Mouse (Mus musculus) embryonic facial prominence, embryonic 14.5 days (tissue): ENCODE measurements around the gene Gm38392. TPM values are rescaled to one million over a fixed set of nuclear protein-coding genes. Genes with fewer than 3 reads are reported as not detected.

Experiments used
- ATAC-seq: fragments of 200-750 bp; cut with Nextera tagmentation; 2 replicates; pipeline ENCODE4 v1.8.0; 2017; ENCODE audit warnings: low read depth, moderate number of reproducible peaks, moderate TSS enrichment
- DNase-seq: peaks from one replicate; pipeline ENCODE4 v3.0.0-alpha.2; 2015; ENCODE audit warnings: low spot score
- H3K27ac ChIP-seq: fragments of 300-500 bp; sonication (generic); replicated peaks from 2 replicates; pipeline ENCODE4 v1.5.1; 2014; ENCODE audit warnings: low read depth, mild to moderate bottlenecking, low read length, moderate library complexity
- H3K27me3 ChIP-seq: fragments of 300-500 bp; sonication (generic); replicated peaks from 2 replicates; pipeline ENCODE4 v1.6.1; 2014; ENCODE audit warnings: low read length; ENCODE audit not compliant: control insufficient read depth, insufficient read depth
- H3K36me3 ChIP-seq: fragments of 300-500 bp; sonication (generic); 2 replicates; pipeline ENCODE4 v1.6.1; 2014; ENCODE audit warnings: low read length, mixed read lengths; ENCODE audit not compliant: control insufficient read depth, insufficient read depth
- H3K4me1 ChIP-seq: fragments of 300-500 bp; sonication (generic); 2 replicates; pipeline ENCODE4 v1.6.1; 2014; ENCODE audit warnings: antibody characterized with exemption, low read length; ENCODE audit not compliant: control insufficient read depth, insufficient read depth
- H3K4me2 ChIP-seq: fragments of 300-500 bp; sonication (generic); 2 replicates; pipeline ENCODE4 v1.6.1; 2014; ENCODE audit warnings: low read depth, mild to moderate bottlenecking, low read length, moderate library complexity, mixed read lengths
- H3K4me3 ChIP-seq: fragments of 300-500 bp; sonication (generic); 2 replicates; pipeline ENCODE4 v1.5.1; 2014; ENCODE audit warnings: low read depth, mild to moderate bottlenecking, low read length
- H3K9ac ChIP-seq: fragments of 300-500 bp; sonication (generic); 2 replicates; pipeline ENCODE4 v1.6.1; 2014; ENCODE audit warnings: low read depth, mild to moderate bottlenecking, low read length, moderate library complexity, mixed read lengths
- H3K9me3 ChIP-seq: fragments of 300-500 bp; sonication (generic); 2 replicates; pipeline ENCODE4 v1.6.1; 2016; ENCODE audit warnings: low read length; ENCODE audit not compliant: control insufficient read depth
- WGBS: fragments of 180-500 bp; shearing (Covaris S2); extraction: QIAGEN DNeasy Blood & Tissue Kit; methylation state at CpG from one replicate; pipeline ENCODE4 v1.1.7; 2014; 5-methylcytosine and 5-hydroxymethylcytosine counted together
- microRNA-seq: library from miRNA; unstranded; fragments of <30 nt; microRNA quantifications from one replicate; pipeline ENCODE4, GENCODE M21; 2016; ENCODE audit warnings: borderline number of aligned reads
- polyA plus RNA-seq: library from polyadenylated mRNA; unstranded; fragments of >200 nt; fragmentation: Nextera tagmentation; extraction: Ambion mirVana; gene quantifications from 2 replicates; pipeline ENCODE4 v1.2.1, GENCODE M21; 2014

Gm38392 gene
- polyA plus RNA-seq, 1 experiment from 2014 or later, result not detected

- H3K27ac ChIP-seq, result no peak overlapping the region
- peak overlapping the region; percentile 32 for H3K4me3 ChIP-seq
- 2% methylated on average over 36 of the region's 61 CpGs for WGBS
- H3K27me3 ChIP-seq, result peaks cover 99% of the 10 kb centered on the region
- H3K4me2 ChIP-seq, result peak overlapping the region; percentile 50
- H3K9me3 ChIP-seq, result no peaks in the 10 kb centered on the region
- DNase-seq, result no peak
- no peak for ATAC-seq
- peak overlapping the region; percentile 46 for H3K9ac ChIP-seq
- H3K4me1 ChIP-seq, result peaks cover 7% of the 10 kb centered on the region; the same call in 1 of the 2 replicates
- no peaks in the 10 kb centered on the region for H3K36me3 ChIP-seq
Observed at GRCm38 (mm10) chr3:88200161-88200971, 86.6 kb downstream of the Gm38392 start.

- H3K4me2 ChIP-seq, result no peak overlapping the region
- H3K27ac ChIP-seq, result no peak overlapping the region
- H3K36me3 ChIP-seq, result no peaks in the 10 kb centered on the region
- 43% methylated on average over 2 of the region's 2 CpGs for WGBS
- no peak overlapping the region for H3K4me3 ChIP-seq
- H3K27me3 ChIP-seq, result peaks cover 96% of the 10 kb centered on the region
- DNase-seq, result no peak
- H3K4me1 ChIP-seq, result peaks cover 7% of the 10 kb centered on the region; the same call in 1 of the 2 replicates
- ATAC-seq, result no peak
- H3K9me3 ChIP-seq, result no peaks in the 10 kb centered on the region
- no peak overlapping the region for H3K9ac ChIP-seq
Observed at GRCm38 (mm10) chr3:88199541-88200110, 87.4 kb downstream of the Gm38392 start.

GRCm38 (mm10) chr3:88198505-88199020 lies 88.4 kb downstream of the Gm38392 start:
- DNase-seq (no peak), ATAC-seq (no peak)
- Histone ChIP-seq H3K36me3 (no peaks in the 10 kb centered on the region), H3K9me3 (no peaks in the 10 kb centered on the region), H3K9ac (no peak overlapping the region), H3K4me2 (no peak overlapping the region), H3K27ac (no peak overlapping the region), H3K27me3 (peaks cover 95% of the 10 kb centered on the region), H3K4me1 (peaks cover 7% of the 10 kb centered on the region; the same call in 1 of the 2 replicates), H3K4me3 (no peak overlapping the region)
- 2% methylated on average over 9 of the region's 9 CpGs for WGBS

GRCm38 (mm10) chr3:88197741-88198504 lies 89.1 kb downstream of the Gm38392 start:
- Histone ChIP-seq H3K27me3 (peaks cover 94% of the 10 kb centered on the region), H3K36me3 (no peaks in the 10 kb centered on the region), H3K9me3 (no peaks in the 10 kb centered on the region), H3K9ac (no peak overlapping the region), H3K4me1 (peaks cover 7% of the 10 kb centered on the region; the same call in 1 of the 2 replicates), H3K27ac (no peak overlapping the region), H3K4me2 (no peak overlapping the region), H3K4me3 (no peak overlapping the region)
- ATAC-seq (no peak), DNase-seq (no peak)
- 9% methylated on average over 10 of the region's 10 CpGs for WGBS

Small RNAs within 50 kb of the gene (microRNA-seq; reads per million reads assigned to microRNA genes)
- gene Gm25641 (not detected), gene Mir3093 (not detected), gene Mir9-1 (not detected)

Other genes starting within 250 kb of the Gm38392 start
- gene Gpatch4, start 244.1 kb downstream of the Gm38392 start, polyA plus RNA-seq, result 28.0 and 29.8 TPM in 2 replicates
- 179 and 193 TPM in 2 replicates for gene Naxe, start 228.7 kb downstream of the Gm38392 start, polyA plus RNA-seq
- gene Ttc24, start 208.9 kb downstream of the Gm38392 start, polyA plus RNA-seq, result 0.17 and 0.31 TPM in 2 replicates
- gene Iqgap3, start 205.2 kb downstream of the Gm38392 start, polyA plus RNA-seq, result 16.2 and 21.0 TPM in 2 replicates
- gene Mef2d, start 144.8 kb downstream of the Gm38392 start, polyA plus RNA-seq, result 36.8 and 41.7 TPM in 2 replicates
- 4.1 and 7.6 TPM in 2 replicates for gene Rhbg, start 32.5 kb downstream of the Gm38392 start, polyA plus RNA-seq
- gene Tsacc, start 9.8 kb upstream of the Gm38392 start, polyA plus RNA-seq, result 9.8 and 11.1 TPM in 2 replicates
- 492 and 493 TPM in 2 replicates for gene Cct3, start 9.9 kb upstream of the Gm38392 start, polyA plus RNA-seq
- gene Glmp, start 37.8 kb upstream of the Gm38392 start, polyA plus RNA-seq, result 127 and 131 TPM in 2 replicates
- gene Tmem79, start 48.9 kb upstream of the Gm38392 start, polyA plus RNA-seq, result 9.9 and 12.7 TPM in 2 replicates
- 31.3 and 33.6 TPM in 2 replicates for gene Smg5, start 49.0 kb upstream of the Gm38392 start, polyA plus RNA-seq
- gene Paqr6, start 77.4 kb upstream of the Gm38392 start, polyA plus RNA-seq, result 7.3 and 9.2 TPM in 2 replicates
- gene Bglap3, start 85.5 kb upstream of the Gm38392 start, polyA plus RNA-seq, result 1.5 and 4.6 TPM in 2 replicates
- gene Bglap2, start 91.5 kb upstream of the Gm38392 start, polyA plus RNA-seq, result 6.5 and 27.0 TPM in 2 replicates
- gene Bglap, start 97.3 kb upstream of the Gm38392 start, polyA plus RNA-seq, result 7.9 and 33.0 TPM in 2 replicates
- gene Pmf1, start 123.1 kb upstream of the Gm38392 start, polyA plus RNA-seq, result 87.0 and 99.7 TPM in 2 replicates
- gene Slc25a44, start 137.9 kb upstream of the Gm38392 start, polyA plus RNA-seq, result 18.1 and 21.4 TPM in 2 replicates
- gene Sema4a, start 174.0 kb upstream of the Gm38392 start, polyA plus RNA-seq, result 9.5 and 10.1 TPM in 2 replicates
- gene Lmna, start 222.7 kb upstream of the Gm38392 start, polyA plus RNA-seq, result 426 and 482 TPM in 2 replicates
- gene Mex3a, start 245.2 kb upstream of the Gm38392 start, polyA plus RNA-seq, result 21.5 and 24.7 TPM in 2 replicates